Mouse (Mus musculus) heart, postnatal 0 days (tissue): ENCODE results near the gene Gatad1. TPM values are rescaled to one million over a fixed set of nuclear protein-coding genes. Genes with fewer than 3 reads are reported as not detected.

ENCODE experiments used
- ATAC-seq: fragments of 200-750 bp; cut with Nextera tagmentation; 2 replicates; pipeline ENCODE4 v1.8.0; 2017; ENCODE audit warnings: low read depth, moderate number of reproducible peaks, moderate library complexity; ENCODE audit not compliant: insufficient read depth
- DNase-seq: peaks from one replicate; pipeline ENCODE4 v3.0.0-alpha.2; 2016; ENCODE audit warnings: low spot score
- H3K27ac ChIP-seq: fragments of 300-500 bp; sonication (generic); 2 replicates; pipeline ENCODE4 v1.5.1; 2014; ENCODE audit warnings: low read depth, mild to moderate bottlenecking
- H3K27me3 ChIP-seq: fragments of 300-500 bp; sonication (generic); 2 replicates; pipeline ENCODE4 v1.6.1; 2014; ENCODE audit warnings: low read length, mixed read lengths; ENCODE audit not compliant: control insufficient read depth, insufficient read depth
- H3K36me3 ChIP-seq: fragments of 300-500 bp; sonication (generic); replicated peaks from 2 replicates; pipeline ENCODE4 v1.6.1; 2014; ENCODE audit warnings: low read length, mixed read lengths; ENCODE audit not compliant: control insufficient read depth, insufficient read depth
- H3K4me1 ChIP-seq: fragments of 300-500 bp; sonication (generic); 2 replicates; pipeline ENCODE4 v1.6.1; 2014; ENCODE audit warnings: antibody characterized with exemption; ENCODE audit not compliant: control insufficient read depth, insufficient read depth
- H3K4me2 ChIP-seq: fragments of 300-500 bp; sonication (generic); 2 replicates; pipeline ENCODE4 v1.6.1; 2014; ENCODE audit warnings: low read depth, mild to moderate bottlenecking, low read length, moderate library complexity
- H3K4me3 ChIP-seq: fragments of 300-500 bp; sonication (generic); 2 replicates; pipeline ENCODE4 v1.5.1; 2014; ENCODE audit warnings: low read depth, low read length
- H3K9ac ChIP-seq: fragments of 300-500 bp; sonication (generic); replicated peaks from 2 replicates; pipeline ENCODE4 v1.6.1; 2014; ENCODE audit warnings: low read depth, low read length, mixed read lengths
- H3K9me3 ChIP-seq: fragments of 300-500 bp; sonication (generic); replicated peaks from 2 replicates; pipeline ENCODE4 v1.6.1; 2016; ENCODE audit warnings: low read length; ENCODE audit not compliant: control insufficient read depth
- CTCF ChIP-seq: IDR thresholded peaks from 2 replicates; pipeline ENCODE4 v1.5.1; 2016; ENCODE audit warnings: antibody characterized with exemption, control low read depth, low read depth
- EP300 ChIP-seq: IDR thresholded peaks from 2 replicates; pipeline ENCODE4 v1.6.1; 2016; ENCODE audit warnings: antibody characterized with exemption, low read depth
- WGBS: fragments of 180-500 bp; shearing (Covaris S2); extraction: QIAGEN DNeasy Blood & Tissue Kit; methylation state at CpG from one replicate; pipeline ENCODE4 v1.1.7; 2014; 5-methylcytosine and 5-hydroxymethylcytosine counted together
- microRNA-seq: library from miRNA; unstranded; fragments of <30 nt; microRNA quantifications from one replicate; pipeline ENCODE4, GENCODE M21; 2016
- polyA plus RNA-seq: library from polyadenylated mRNA; unstranded; fragments of >200 nt; fragmentation: Nextera tagmentation; extraction: Ambion mirVana; gene quantifications from 2 replicates; pipeline ENCODE4 v1.2.1, GENCODE M21; 2015
- total RNA-seq: library from RNA; depleted of rRNA; stranded (reverse); fragments of >200 nt; gene quantifications from 2 replicates; pipeline ENCODE4 v1.2.3, GENCODE M21; 2014; ENCODE audit warnings: low replicate concordance; rRNA removed

Gene Gatad1
- total and polyA plus RNA-seq, 2 experiments from 2014 or later = 72.7 to 73.8 TPM

DNA sequence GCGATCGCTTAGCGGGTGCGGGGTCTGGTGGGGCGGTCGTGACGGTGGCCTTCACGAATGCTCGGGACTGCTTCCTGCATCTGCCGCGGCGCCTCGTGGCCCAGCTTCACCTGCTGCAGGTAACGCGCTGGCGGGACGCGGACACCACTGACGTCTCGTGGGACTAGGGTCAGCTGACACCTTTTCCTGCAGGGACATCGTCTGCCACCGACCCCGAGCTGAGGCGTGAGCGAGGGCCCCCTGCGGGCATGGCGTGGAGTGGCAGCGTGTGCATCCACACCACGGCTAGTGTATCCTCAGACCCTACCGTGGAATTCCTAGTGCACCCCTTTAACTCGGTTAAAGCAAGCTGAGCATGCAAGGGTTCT lies 60.6 kb downstream of the Gatad1 start, which contains the start of gene Rbm48:
Rbm48 (minus strand) TSS at position 187 of the 368 bp plus-strand sequence.
- ATAC-seq (peak; percentile 84), DNase-seq (peak; percentile 71)
- H3K4me2 ChIP-seq = peak within 1 kb of the TSS; percentile 74
- TF ChIP-seq EP300 (no peak), CTCF (peak; percentile 67)
- H3K27me3 ChIP-seq = no peaks in the 10 kb centered on the region
- peaks cover 7% of the 10 kb centered on the region for H3K36me3 ChIP-seq
- H3K4me3 ChIP-seq = peak within 1 kb of the TSS; percentile 83
- WGBS = under 1% methylated on average over 31 of the region's 31 CpGs
- H3K4me1 ChIP-seq = peaks cover 11% of the 10 kb centered on the region
- H3K27ac ChIP-seq = peak within 1 kb of the TSS; percentile 78
- H3K9ac ChIP-seq = peak within 1 kb of the TSS; percentile 64
- H3K9me3 ChIP-seq = no peaks in the 10 kb centered on the region

DNA sequence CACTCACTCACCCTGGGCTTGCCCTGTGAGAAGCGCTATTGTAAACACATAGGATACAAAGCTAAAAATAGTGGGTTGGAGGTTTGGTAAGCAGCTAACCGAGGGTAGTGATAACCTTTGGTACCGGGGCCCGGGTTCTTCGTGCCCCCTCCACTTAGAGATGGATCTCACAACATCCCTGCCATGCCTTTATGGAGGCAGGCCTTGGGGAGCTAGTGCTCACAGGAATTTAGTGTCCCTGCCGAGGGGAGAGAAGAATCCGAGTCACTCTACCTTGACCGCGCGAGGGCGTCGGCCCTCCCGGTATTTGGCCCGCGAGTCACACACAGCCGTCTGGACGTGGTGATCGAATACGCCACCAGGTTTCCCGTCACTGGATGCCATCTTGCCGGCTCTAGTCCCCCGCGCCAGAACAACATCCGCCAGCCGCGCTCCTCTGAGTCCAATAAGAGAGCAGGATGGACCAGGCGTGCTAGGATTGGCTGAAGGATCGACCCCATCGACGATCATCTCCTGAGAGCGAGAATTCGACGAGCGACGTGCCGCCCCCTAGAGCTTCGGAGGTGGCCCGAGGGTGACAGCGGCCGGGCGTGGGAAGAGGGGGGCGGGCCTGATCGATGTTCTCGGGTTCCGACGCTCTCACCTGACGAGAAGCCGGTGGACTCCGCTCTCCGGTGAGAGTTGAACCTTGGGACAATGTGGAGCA lies 61.1 kb downstream of the Gatad1 start, which contains the start of gene Pex1:
Pex1 (plus strand) TSS at position 374 of the 706 bp plus-strand sequence.
- Histone ChIP-seq H3K4me1 (peaks cover 11% of the 10 kb centered on the region), H3K4me3 (peak within 1 kb of the TSS; percentile 83), H3K9ac (peak within 1 kb of the TSS; percentile 64), H3K27ac (peak within 1 kb of the TSS; percentile 78), H3K9me3 (no peaks in the 10 kb centered on the region), H3K4me2 (peak within 1 kb of the TSS; percentile 74), H3K36me3 (peaks cover 13% of the 10 kb centered on the region), H3K27me3 (no peaks in the 10 kb centered on the region)
- peak; percentile 98 for ATAC-seq
- peak; percentile 96 for DNase-seq
- TF ChIP-seq EP300 (no peak), CTCF (peak; percentile 53)
- under 1% methylated on average over 50 of the region's 50 CpGs for WGBS

Small RNAs within 50 kb of the gene (microRNA-seq; reads per million reads assigned to microRNA genes)
- not detected for gene Gm22926
- not detected for gene Gm26238

Other genes starting within 250 kb of the Gatad1 start
- 11.4 and 15.5 TPM in 2 replicates for gene Fam133b, start 113.4 kb downstream of the Gatad1 start, total RNA-seq
- 12.9 and 15.0 TPM in 2 replicates for gene Fam133b, start 113.4 kb downstream of the Gatad1 start, polyA plus RNA-seq
- gene 1700109H08Rik, start 85.6 kb downstream of the Gatad1 start, total RNA-seq = 2.8 and 5.6 TPM in 2 replicates
- 0.67 and 0.68 TPM in 2 replicates for gene 1700109H08Rik, start 85.6 kb downstream of the Gatad1 start, polyA plus RNA-seq
- 7.9 and 27.8 TPM in 2 replicates for gene Pex1, start 61.1 kb downstream of the Gatad1 start, total RNA-seq
- 8.4 and 9.4 TPM in 2 replicates for gene Pex1, start 61.1 kb downstream of the Gatad1 start, polyA plus RNA-seq
- gene Rbm48, start 60.6 kb downstream of the Gatad1 start, total RNA-seq = 3.5 and 9.5 TPM in 2 replicates
- gene Rbm48, start 60.6 kb downstream of the Gatad1 start, polyA plus RNA-seq = 5.9 and 6.2 TPM in 2 replicates
- not detected in 2 replicates for gene Tmbim7, start 6.0 kb downstream of the Gatad1 start, total RNA-seq
- not detected in 2 replicates for gene Tmbim7, start 6.0 kb downstream of the Gatad1 start, polyA plus RNA-seq
- 10.2 and 13.3 TPM in 2 replicates for gene Ankib1, start 145.7 kb upstream of the Gatad1 start, total RNA-seq
- 3.5 and 3.7 TPM in 2 replicates for gene Ankib1, start 145.7 kb upstream of the Gatad1 start, polyA plus RNA-seq
- gene Krit1, start 146.0 kb upstream of the Gatad1 start, total RNA-seq = 23.8 and 39.6 TPM in 2 replicates
- 29.5 and 30.0 TPM in 2 replicates for gene Krit1, start 146.0 kb upstream of the Gatad1 start, polyA plus RNA-seq
- not detected in 2 replicates for gene Lrrd1, start 188.0 kb upstream of the Gatad1 start, total RNA-seq
- gene Lrrd1, start 188.0 kb upstream of the Gatad1 start, polyA plus RNA-seq = 0.14 and 0.29 TPM in 2 replicates
- 2.5 and 3.5 TPM in 2 replicates for gene Mterf1a, start 236.7 kb upstream of the Gatad1 start, total RNA-seq
- 3.6 and 4.0 TPM in 2 replicates for gene Mterf1a, start 236.7 kb upstream of the Gatad1 start, polyA plus RNA-seq